Mouse (Mus musculus) liver, embryonic 11.5 days (tissue): Measurements from ENCODE around the gene Lipe. TPM values are rescaled to one million over a fixed set of nuclear protein-coding genes. Genes with fewer than 3 reads are reported as not detected.

ENCODE experiments used
- ATAC-seq: fragments of 200-750 bp; cut with Nextera tagmentation; replicated peaks from 2 replicates; pipeline ENCODE4 v1.8.0; 2017; ENCODE audit warnings: moderate number of reproducible peaks, mild to moderate bottlenecking, moderate TSS enrichment, moderate library complexity; ENCODE audit not compliant: low FRiP score
- DNase-seq: peaks from one replicate; pipeline ENCODE4 v3.0.0-alpha.2; 2017; ENCODE audit warnings: low spot score
- H3K27ac ChIP-seq: fragments of 300-500 bp; sonication (generic); 2 replicates; pipeline ENCODE4 v1.5.1; 2014; ENCODE audit warnings: mild to moderate bottlenecking, low read depth, low read length, control low read depth
- H3K27me3 ChIP-seq: fragments of 300-500 bp; sonication (generic); replicated peaks from 2 replicates; pipeline ENCODE4 v1.6.1; 2014; ENCODE audit warnings: low read length, mixed read lengths; ENCODE audit not compliant: control insufficient read depth, insufficient read depth
- H3K36me3 ChIP-seq: fragments of 300-500 bp; sonication (generic); 2 replicates; pipeline ENCODE4 v1.6.1; 2014; ENCODE audit warnings: mild to moderate bottlenecking, low read length, moderate library complexity, mixed read lengths; ENCODE audit not compliant: control insufficient read depth, insufficient read depth
- H3K4me1 ChIP-seq: fragments of 300-500 bp; sonication (generic); replicated peaks from 2 replicates; pipeline ENCODE4 v1.6.1; 2014; ENCODE audit warnings: low read length, mixed read lengths; ENCODE audit not compliant: control insufficient read depth, insufficient read depth
- H3K4me2 ChIP-seq: fragments of 300-500 bp; sonication (generic); 2 replicates; pipeline ENCODE4 v1.6.1; 2014; ENCODE audit warnings: mild to moderate bottlenecking, control low read depth, moderate library complexity
- H3K4me3 ChIP-seq: fragments of 300-500 bp; sonication (generic); 2 replicates; pipeline ENCODE4 v1.5.1; 2014; ENCODE audit warnings: low read depth, low read length, control low read depth
- H3K9ac ChIP-seq: fragments of 300-500 bp; sonication (generic); 2 replicates; pipeline ENCODE4 v1.6.1; 2014; ENCODE audit warnings: low read depth, low read length, control low read depth
- H3K9me3 ChIP-seq: fragments of 300-500 bp; sonication (generic); 2 replicates; pipeline ENCODE4 v1.6.1; 2016; ENCODE audit warnings: low read length, inconsistent platforms, mixed read lengths; ENCODE audit not compliant: control insufficient read depth
- WGBS: fragments of 180-500 bp; shearing (Covaris S2); extraction: QIAGEN DNeasy Blood & Tissue Kit; methylation state at CpG from one replicate; pipeline ENCODE4 v1.1.7; 2014; 5-methylcytosine and 5-hydroxymethylcytosine counted together
- polyA plus RNA-seq: library from polyadenylated mRNA; unstranded; fragments of >200 nt; fragmentation: Nextera tagmentation; extraction: Ambion mirVana; gene quantifications from 2 replicates; pipeline ENCODE4 v1.2.1, GENCODE M21; 2014

The Lipe gene
- polyA plus RNA-seq, 1 experiment from 2014 or later = 2.3 TPM

DNA sequence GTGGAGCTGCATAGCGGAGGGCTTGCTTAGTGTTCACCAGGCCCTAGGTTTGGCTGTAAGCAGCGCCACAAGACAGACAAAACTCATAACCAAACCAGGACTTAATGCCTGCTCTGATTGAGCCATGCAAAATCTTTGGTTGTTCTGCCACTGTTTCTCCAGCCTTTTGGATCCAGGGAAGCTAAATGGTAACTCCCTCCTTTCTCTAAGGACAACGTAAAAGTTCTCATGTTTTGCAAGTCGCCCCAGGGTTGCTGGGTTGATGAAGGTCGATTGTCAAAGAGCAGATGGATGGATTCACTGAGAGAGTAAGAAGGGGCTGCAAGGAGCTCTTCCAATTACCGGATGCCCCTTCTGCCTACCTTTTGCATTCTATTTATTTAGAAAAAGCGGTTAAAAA is 3.8 kb downstream of the Lipe start:
- H3K9ac ChIP-seq = peak overlapping the region; percentile 78
- H3K9me3 ChIP-seq = no peaks in the 10 kb centered on the region; the same call in 1 of the 2 replicates
- no peaks in the 10 kb centered on the region for H3K36me3 ChIP-seq
- H3K4me2 ChIP-seq = peak overlapping the region; percentile 97
- WGBS = 23% methylated on average over 7 of the region's 7 CpGs
- DNase-seq (no peak), ATAC-seq (no peak)
- H3K4me1 ChIP-seq = peaks cover 28% of the 10 kb centered on the region
- no peaks in the 10 kb centered on the region for H3K27me3 ChIP-seq
- no peak overlapping the region for H3K27ac ChIP-seq
- H3K4me3 ChIP-seq = peak overlapping the region; percentile 76

DNA sequence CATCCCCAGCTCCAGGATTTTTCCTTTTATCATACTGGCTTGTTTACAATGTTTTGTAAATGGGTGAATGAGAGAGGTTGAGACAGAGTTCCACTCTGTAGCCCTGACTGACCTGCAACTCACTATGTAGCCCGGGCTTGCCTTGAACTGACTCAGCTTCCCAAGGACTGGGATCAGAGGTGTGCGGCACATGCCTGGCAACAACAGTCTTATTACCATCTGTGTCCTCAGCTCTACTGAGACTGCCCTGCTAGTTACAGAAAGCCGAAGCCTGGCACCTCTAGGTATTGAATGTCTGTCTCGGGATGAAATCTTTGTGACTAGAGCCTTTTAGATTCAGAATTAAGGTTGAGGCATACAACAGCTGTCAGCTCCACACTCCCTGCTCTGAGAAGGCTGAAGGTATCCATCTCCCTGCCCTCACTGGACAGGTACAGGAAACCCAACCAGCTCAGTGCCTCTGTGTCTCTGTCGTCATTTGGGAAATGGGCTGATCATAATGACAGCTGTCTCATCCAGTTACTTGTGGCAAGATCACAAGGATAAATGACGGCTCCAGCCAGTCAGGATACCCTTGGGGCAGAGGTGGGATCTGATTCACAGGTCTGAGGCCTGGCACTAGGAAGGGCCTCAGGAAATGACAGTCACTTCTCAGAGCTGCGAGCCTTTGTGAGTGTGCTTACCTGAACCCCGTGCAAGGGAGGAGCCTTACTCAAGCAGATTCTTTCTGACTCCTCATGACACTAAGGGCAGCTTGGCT is 4.9 kb downstream of the Lipe start:
- H3K36me3 ChIP-seq = no peaks in the 10 kb centered on the region
- ATAC-seq (no peak), DNase-seq (no peak)
- peaks cover 33% of the 10 kb centered on the region for H3K4me1 ChIP-seq
- no peaks in the 10 kb centered on the region; the same call in 1 of the 2 replicates for H3K9me3 ChIP-seq
- no peak overlapping the region for H3K9ac ChIP-seq
- 82% methylated on average over 8 of the region's 8 CpGs for WGBS
- H3K27ac ChIP-seq = no peak overlapping the region
- no peak overlapping the region for H3K4me3 ChIP-seq
- no peaks in the 10 kb centered on the region for H3K27me3 ChIP-seq
- no peak overlapping the region for H3K4me2 ChIP-seq

DNA sequence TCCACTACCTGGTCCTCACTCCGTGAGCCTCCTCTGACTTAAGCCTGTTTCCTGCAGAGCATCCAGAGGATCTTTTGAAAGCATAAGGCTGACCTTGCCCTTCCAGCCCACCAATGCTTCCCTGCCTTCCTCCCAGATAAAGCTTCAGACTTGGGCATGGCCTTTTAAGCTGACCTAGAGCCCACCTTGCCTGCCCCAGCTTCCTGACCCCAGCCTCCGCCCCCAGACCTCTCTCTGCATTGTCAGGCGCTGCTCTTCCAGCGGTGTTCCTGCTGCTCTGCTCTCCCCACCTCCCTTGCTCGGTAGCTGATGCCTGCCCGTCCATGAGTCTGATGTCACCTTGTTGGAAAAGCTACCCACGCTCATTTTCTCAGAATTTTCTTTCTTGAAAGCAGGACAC is 5.7 kb downstream of the Lipe start:
- ATAC-seq (no peak), DNase-seq (no peak)
- WGBS = 56% methylated on average over 7 of the region's 7 CpGs
- no peaks in the 10 kb centered on the region for H3K27me3 ChIP-seq
- H3K9me3 ChIP-seq = no peaks in the 10 kb centered on the region; the same call in 1 of the 2 replicates
- no peak overlapping the region for H3K4me3 ChIP-seq
- peaks cover 33% of the 10 kb centered on the region for H3K4me1 ChIP-seq
- H3K27ac ChIP-seq = no peak overlapping the region
- no peak overlapping the region for H3K4me2 ChIP-seq
- H3K36me3 ChIP-seq = no peaks in the 10 kb centered on the region; the same call in 1 of the 2 replicates
- no peak overlapping the region for H3K9ac ChIP-seq

DNA sequence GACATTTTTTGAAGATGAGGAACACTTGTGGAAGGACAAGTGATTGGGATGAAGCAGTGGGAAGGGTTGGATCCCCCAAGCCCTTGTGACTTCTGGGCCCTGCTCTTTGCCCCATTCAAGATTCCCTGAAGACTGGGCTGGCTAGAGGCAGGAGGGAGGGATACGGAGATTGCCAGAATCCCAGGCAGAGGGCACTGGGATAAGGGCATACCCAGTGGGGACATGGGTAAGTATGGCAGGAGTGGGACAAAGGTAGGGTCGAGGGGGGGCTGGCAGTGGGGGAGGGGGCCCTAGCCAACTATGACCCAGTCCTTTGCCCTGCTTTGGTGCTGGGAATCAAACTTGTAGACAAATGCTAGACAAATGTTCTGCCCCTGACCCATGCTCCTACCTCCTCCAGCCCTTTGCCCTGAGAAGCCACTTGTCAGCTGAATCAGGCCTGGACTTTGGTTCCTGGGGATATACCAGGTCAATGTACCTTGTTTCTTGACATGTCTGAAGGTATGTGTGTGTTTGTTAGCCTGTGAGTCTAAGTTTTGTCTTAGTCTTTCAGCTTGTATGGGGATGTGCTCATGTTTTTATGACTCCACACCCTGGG is 6.6 kb downstream of the Lipe start:
- Histone ChIP-seq H3K27me3 (no peaks in the 10 kb centered on the region), H3K9me3 (no peaks in the 10 kb centered on the region; the same call in 1 of the 2 replicates), H3K36me3 (no peaks in the 10 kb centered on the region; the same call in 1 of the 2 replicates), H3K27ac (no peak overlapping the region), H3K9ac (no peak overlapping the region), H3K4me3 (no peak overlapping the region), H3K4me2 (no peak overlapping the region), H3K4me1 (peaks cover 33% of the 10 kb centered on the region)
- DNase-seq = no peak
- ATAC-seq = no peak
- WGBS = 78% methylated on average over 2 of the region's 2 CpGs

DNA sequence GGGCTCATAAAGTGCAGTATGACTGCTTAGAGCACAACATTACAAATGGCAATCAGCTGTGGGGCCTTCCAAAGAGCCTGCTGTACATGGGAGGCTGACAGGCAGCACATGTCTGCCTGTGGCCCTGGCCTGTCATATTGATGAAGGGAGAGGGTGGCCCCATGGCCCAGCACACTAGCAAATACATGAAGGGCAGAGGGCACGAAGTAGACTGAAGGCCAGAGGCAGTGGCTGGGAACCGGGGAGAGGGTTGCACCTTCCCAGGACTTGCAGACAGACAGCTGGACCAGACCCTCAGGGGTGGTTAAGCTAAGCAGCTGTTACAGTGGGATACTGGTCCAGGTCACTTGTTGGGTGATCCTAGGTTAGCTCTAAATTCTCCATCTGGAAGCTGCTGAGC is 7.5 kb downstream of the Lipe start:
- Histone ChIP-seq H3K9ac (no peak overlapping the region), H3K4me2 (no peak overlapping the region), H3K27me3 (no peaks in the 10 kb centered on the region), H3K27ac (peak overlapping the region; percentile 9; the same call in 1 of the 2 replicates), H3K9me3 (no peaks in the 10 kb centered on the region; the same call in 1 of the 2 replicates), H3K4me1 (peaks cover 38% of the 10 kb centered on the region), H3K36me3 (no peaks in the 10 kb centered on the region; the same call in 1 of the 2 replicates), H3K4me3 (no peak overlapping the region)
- 60% methylated on average over 2 of the region's 2 CpGs for WGBS
- ATAC-seq (no peak), DNase-seq (no peak)

DNA sequence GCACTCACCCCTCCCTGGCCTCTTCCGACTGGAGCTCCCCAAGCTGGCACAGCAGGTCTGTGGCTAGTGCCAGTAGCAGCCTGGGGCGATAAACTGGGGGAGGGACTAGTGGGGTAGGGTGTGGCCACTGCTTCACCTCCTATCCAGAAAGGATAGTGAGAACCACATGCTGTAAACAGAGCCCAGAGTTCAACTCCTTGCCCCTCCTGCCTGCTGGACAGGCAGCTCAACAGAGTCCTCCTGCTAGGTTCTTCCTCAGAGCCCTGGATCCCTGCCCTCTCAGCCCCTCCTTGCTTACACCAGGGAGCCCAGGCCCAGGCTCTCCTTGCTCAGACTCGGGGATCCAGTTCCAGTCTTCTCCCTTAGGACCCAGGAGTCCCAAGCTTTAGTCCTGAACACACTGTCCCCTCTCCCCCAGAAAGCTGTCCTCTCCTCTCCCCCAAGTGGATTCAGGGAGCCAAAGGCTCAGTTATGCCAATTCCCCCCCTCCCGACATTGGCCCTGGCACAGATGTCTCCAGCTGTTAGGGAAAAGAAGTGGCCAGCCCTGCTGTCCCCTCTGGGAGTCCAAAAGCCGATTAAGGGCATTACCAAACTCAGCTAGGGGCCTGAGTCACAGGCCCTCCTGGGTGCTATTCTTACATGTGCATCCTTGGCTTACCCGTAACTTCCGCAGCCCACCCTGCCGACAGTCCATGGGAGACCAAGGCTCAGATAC is 8.3 kb downstream of the Lipe start:
- 62% methylated on average over 8 of the region's 8 CpGs for WGBS
- ATAC-seq (peak; percentile 91), DNase-seq (no peak)
- Histone ChIP-seq H3K36me3 (no peaks in the 10 kb centered on the region; the same call in 1 of the 2 replicates), H3K4me1 (peaks cover 40% of the 10 kb centered on the region), H3K9ac (peak overlapping the region; percentile 38; the same call in 1 of the 2 replicates), H3K27me3 (no peaks in the 10 kb centered on the region), H3K4me3 (no peak overlapping the region), H3K4me2 (peak overlapping the region; percentile 18), H3K9me3 (no peaks in the 10 kb centered on the region; the same call in 1 of the 2 replicates), H3K27ac (peak overlapping the region; percentile 33; the same call in 1 of the 2 replicates)

DNA sequence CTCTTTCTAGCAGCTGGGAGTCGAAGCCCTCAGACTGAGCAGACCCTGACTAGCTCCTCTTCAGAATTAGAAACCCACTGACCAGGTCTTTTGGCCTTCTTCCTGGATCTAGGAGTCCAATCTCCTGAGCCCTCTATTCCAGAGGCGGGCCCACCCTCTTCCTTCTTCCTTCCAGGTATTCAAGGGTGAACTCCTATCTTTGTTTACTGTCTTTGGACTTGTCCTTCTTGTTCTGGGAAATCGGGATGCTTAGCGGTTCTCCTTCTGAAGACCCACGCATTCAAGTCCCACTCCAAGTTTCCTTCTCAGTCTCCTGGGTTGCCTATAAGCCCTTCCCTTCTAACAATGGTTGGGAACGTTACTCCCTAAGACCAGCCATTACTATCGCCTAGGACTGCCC is 9.6 kb downstream of the Lipe start:
- H3K4me1 ChIP-seq = peaks cover 30% of the 10 kb centered on the region

DNA sequence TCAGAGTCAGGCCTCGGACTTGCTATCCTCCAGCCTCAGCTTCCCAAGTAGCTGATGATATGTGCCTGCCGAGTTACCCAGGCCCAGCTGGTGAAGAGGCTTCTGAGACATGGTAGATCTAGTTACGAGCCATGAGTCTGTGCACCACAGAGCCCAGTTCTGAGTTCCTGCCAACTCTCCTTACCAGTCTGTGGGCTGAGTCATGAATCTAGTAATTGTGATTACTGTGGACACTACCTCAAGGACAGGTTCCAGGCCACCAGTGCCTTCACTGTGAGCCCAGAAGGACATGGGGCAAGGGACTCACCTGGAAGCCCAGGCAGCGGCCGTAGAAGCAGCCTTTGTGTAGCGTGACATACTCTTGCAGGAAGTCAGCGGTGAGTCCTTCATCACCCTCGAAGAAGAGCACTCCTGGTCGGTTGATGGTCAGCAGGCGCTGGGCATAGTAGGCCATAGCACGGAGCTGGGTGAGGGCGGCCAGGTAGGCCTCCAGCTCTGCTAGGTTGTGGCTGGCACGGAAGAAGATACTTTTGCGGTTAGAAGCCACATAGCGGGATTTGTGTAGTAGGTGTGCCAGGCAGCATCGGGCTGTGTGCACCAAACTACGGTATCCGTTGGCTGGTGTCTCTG is 10.6 kb downstream of the Lipe start:
- 88% methylated on average over 18 of the region's 18 CpGs for WGBS
- ATAC-seq = no peak
- H3K27ac ChIP-seq = no peak overlapping the region

More for the DNA sequence above, 9.6 kb downstream of the Lipe start:
- H3K36me3 ChIP-seq = no peaks in the 10 kb centered on the region; the same call in 1 of the 2 replicates
- WGBS = 84% methylated on average over 7 of the region's 7 CpGs
- no peak overlapping the region for H3K9ac ChIP-seq
- no peaks in the 10 kb centered on the region; the same call in 1 of the 2 replicates for H3K9me3 ChIP-seq
- H3K27ac ChIP-seq = no peak overlapping the region
- H3K4me2 ChIP-seq = no peak overlapping the region
- H3K27me3 ChIP-seq = no peaks in the 10 kb centered on the region
- H3K4me3 ChIP-seq = no peak overlapping the region
- no peak for DNase-seq
- no peak for ATAC-seq

More for the DNA sequence above, 10.6 kb downstream of the Lipe start:
- Histone ChIP-seq H3K4me2 (no peak overlapping the region), H3K27me3 (no peaks in the 10 kb centered on the region), H3K4me1 (peaks cover 25% of the 10 kb centered on the region), H3K9ac (no peak overlapping the region), H3K36me3 (no peaks in the 10 kb centered on the region; the same call in 1 of the 2 replicates), H3K4me3 (no peak overlapping the region), H3K9me3 (no peaks in the 10 kb centered on the region)
- DNase-seq = no peak
